Mouse (Mus musculus): Measurements from ENCODE around the gene Daam1. TPM values are rescaled to one million over a fixed set of nuclear protein-coding genes. Genes with fewer than 3 reads are reported as not detected.

Gene Daam1
- total RNA-seq, 2 experiments from 2014 or later: 49.3 to 53.9 TPM

GRCm38 (mm10) chr12:71886941-71887340 is 56.1 kb downstream of the Daam1 start:
- intact Hi-C loops (cut with DNase I): no loop called here
- no peak for DNase-seq (ENCODE audit: low spot score in 2 of 2)

GRCm38 (mm10) chr12:71888370-71888769 is 57.5 kb downstream of the Daam1 start:
- no peak for DNase-seq (ENCODE audit: low spot score in 2 of 2)
- intact Hi-C loops (cut with DNase I): no loop called here

DNA sequence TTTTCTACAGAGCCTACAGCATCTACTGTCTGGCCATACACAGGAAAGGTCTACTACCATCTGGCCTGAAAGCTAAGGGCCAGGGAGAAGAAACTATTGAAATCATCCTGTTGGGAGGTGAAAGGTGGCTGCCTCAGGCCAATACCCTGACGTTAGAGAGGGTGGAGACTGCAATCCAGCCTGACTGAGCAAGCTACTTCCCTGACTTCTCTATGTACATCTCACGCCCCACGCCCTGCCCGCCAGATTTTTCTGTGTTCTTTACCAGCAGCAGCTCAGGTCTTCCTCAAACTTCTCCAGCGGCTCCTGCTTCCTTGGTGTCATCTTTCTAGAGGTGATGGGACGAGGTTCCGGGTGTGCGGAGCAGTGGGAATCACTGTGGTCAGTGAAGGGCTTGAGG is 58.4 kb downstream of the Daam1 start:
- intact Hi-C loops (cut with DNase I): no loop called here
- no peak for DNase-seq (ENCODE audit: low spot score in 2 of 2)

DNA sequence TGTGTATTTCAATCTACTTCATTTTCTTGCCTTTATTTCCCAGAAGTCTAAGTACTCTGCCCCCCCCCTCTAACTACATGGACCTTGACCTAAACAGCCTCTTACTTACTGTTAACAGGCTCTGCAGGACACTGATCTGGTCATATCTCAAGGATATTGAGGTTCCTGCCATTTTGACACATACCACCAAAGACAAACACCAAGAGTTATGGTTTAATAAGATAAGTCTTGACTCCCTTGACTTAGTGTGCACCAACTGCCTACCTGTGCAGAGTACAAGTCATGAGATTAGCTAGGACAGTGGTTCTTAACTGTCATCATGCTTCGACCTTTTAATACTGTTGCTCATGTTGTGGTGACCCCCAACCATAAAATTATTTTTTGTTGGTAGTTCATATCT is 59.4 kb downstream of the Daam1 start:
- intact Hi-C loops (cut with DNase I): no loop called here

GRCm38 (mm10) chr12:71891729-71892355 is 61.0 kb downstream of the Daam1 start:
- intact Hi-C loops (cut with DNase I): no loop called here
- no peak for DNase-seq (ENCODE audit: low spot score in 2 of 2)

More for the DNA sequence above, 59.4 kb downstream of the Daam1 start:
- no peak for DNase-seq (ENCODE audit: low spot score in 2 of 2)

GRCm38 (mm10) chr12:71892996-71893605 is 62.2 kb downstream of the Daam1 start:
- no peak for DNase-seq (ENCODE audit: low spot score in 2 of 2)
- intact Hi-C loops (cut with DNase I): no loop called here

DNA sequence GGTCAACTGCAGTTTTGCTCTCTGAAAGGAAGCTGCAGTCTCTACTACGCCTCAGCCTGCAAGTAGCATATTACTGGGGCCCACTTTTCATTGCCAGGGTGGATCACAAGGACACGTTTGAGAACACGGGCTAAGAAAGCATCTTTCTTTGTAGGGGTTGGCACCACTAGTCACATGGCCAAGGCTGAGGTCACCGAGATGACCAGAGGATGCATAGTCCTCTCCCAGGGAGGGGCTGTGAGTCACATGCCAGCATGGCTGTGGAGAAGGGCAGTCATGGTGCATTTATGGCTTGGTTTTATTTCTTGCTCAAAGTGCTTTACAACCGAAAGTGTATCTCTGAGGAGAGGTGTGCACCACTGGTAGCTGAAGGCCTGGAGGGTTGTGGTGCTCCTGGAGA is 67.4 kb downstream of the Daam1 start:
- DNase-seq (ENCODE audit: low spot score in 2 of 2): no peak

GRCm38 (mm10) chr12:71898666-71899520 is 68.0 kb downstream of the Daam1 start:
- intact Hi-C loops (cut with DNase I): no loop called here

More for the DNA sequence above, 67.4 kb downstream of the Daam1 start:
- intact Hi-C loops (cut with DNase I): no loop called here

GRCm38 (mm10) chr12:71899566-71899965 is 68.7 kb downstream of the Daam1 start:
- intact Hi-C loops (cut with DNase I): no loop called here

More at GRCm38 (mm10) chr12:71898666-71899520, 68.0 kb downstream of the Daam1 start:
- DNase-seq (ENCODE audit: low spot score in 2 of 2): no peak

DNA sequence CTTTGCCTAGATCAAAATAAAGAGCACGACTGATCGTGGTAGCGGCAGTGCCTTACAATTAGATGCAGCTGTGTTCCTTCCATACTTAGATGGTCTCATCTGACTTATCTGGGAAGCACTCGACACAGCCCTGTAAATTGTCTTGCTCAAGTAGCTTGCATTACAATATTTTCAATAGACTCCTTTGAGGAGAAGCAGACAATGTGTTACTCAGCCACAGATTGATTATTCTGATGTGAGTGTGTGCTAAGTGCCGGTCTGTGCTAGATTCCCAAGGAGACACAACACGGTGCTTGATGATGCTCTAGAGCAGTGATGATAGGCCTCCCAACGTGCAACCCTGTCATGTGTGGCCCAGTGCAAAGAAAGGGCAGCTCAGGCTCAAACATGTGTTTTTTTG is 70.3 kb downstream of the Daam1 start:
- intact Hi-C loops (cut with DNase I): no loop called here
- DNase-seq (ENCODE audit: low spot score in 2 of 2): no peak

More at GRCm38 (mm10) chr12:71899566-71899965, 68.7 kb downstream of the Daam1 start:
- no peak for DNase-seq (ENCODE audit: low spot score in 2 of 2)

GRCm38 (mm10) chr12:71901859-71902258 is 71.0 kb downstream of the Daam1 start:
- intact Hi-C loops (cut with DNase I): no loop called here
- no peak for DNase-seq (ENCODE audit: low spot score in 2 of 2)

DNA sequence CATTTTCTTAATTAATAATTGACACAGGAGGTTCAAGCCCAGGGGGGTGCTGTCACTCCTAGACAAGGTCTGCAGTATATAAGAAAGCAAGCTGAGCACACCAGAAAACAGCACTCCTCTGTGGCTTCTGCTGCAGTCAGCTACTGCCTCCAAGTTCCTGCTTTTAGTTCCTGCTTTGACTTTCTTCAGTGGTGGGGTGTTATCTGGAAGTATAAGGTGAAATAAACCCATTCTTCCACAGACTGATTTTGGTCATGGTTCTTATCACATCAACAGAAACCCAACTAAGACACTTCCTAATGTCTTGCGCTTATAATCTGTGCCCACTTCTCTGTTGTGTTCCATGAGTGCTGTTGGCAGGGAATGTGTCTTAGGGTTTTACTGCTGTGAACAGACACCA is 71.4 kb downstream of the Daam1 start:
- no peak for DNase-seq (ENCODE audit: low spot score in 2 of 2)
- intact Hi-C loops (cut with DNase I): no loop called here

- no peak for DNase-seq (ENCODE audit: low spot score in 2 of 2)
- intact Hi-C loops (cut with DNase I): no loop called here
Observed at GRCm38 (mm10) chr12:71903218-71903617, 72.3 kb downstream of the Daam1 start.

DNA sequence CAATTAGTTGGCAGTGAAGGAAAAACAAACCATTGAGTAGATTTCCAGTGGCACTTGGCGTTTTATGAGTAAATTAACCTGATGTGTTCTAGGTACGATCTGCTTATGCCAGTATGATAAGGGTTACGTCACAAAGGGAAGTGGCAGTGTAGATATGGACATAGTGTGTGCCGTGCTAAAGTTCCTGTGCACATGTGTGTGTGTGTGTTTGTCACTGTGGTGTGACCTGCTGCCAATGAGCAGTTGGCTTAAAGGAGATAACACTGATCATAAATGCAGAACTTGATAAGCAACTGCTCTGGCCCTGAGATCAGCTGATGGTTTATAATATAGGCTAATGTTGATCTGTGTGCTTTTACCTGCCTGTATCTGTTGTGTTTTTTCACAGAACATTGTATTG is 73.4 kb downstream of the Daam1 start:
- intact Hi-C loops (cut with DNase I): no loop called here

GRCm38 (mm10) chr12:71904926-71905325 is 74.0 kb downstream of the Daam1 start:
- DNase-seq (ENCODE audit: low spot score in 2 of 2): no peak
- intact Hi-C loops (cut with DNase I): loop anchor here (5.0 kb wide), 1 partner anchor 73 kb away; the partner anchor contains the start of gene Daam1

More for the DNA sequence above, 73.4 kb downstream of the Daam1 start:
- no peak for DNase-seq (ENCODE audit: low spot score in 2 of 2)

- peak in 1 of 2 experiments; percentile 31 for DNase-seq (ENCODE audit: low spot score in 2 of 2)
- intact Hi-C loops (cut with DNase I): loop anchor here (5.0 kb wide), 1 partner anchor 73 kb away; the partner anchor contains the start of gene Daam1
Observed at GRCm38 (mm10) chr12:71905640-71906320, 74.9 kb downstream of the Daam1 start.

DNA sequence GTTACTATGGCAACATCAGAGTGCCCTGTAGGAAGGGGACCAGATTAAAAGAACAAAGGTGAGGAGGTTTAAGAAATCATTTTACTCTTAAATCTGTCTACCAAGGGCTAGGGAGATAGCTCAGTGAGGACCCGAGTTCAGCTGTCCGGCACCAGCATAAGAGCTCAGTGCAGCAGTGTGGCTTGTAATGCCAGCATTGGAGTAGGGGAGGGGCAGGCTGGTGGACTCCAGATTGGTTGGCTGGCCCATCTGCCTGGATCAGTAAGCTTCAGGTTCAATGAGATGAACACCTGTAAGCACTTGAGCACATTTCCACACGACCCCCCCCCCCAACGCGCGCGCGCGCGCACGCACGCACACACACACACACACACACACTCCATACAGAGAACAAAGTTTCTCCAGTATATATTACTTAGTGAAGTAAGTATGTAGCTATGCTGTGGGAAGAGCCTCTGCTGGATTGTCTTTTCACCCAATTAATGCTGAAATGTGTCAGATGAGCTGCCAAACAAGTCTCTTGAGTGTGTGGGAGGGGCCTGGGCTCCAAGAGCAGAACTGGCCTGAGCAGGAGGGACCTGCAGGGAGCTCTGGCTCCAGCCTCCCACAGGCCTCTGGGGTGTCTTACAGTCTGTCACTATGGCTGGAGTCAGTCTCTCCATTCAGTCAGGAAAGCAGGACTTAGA is 75.8 kb downstream of the Daam1 start:
- no peak for DNase-seq (ENCODE audit: low spot score in 2 of 2)
- intact Hi-C loops (cut with DNase I): loop anchor here (5.0 kb wide), 1 partner anchor 74 kb away; the partner anchor contains the start of gene Daam1

DNA sequence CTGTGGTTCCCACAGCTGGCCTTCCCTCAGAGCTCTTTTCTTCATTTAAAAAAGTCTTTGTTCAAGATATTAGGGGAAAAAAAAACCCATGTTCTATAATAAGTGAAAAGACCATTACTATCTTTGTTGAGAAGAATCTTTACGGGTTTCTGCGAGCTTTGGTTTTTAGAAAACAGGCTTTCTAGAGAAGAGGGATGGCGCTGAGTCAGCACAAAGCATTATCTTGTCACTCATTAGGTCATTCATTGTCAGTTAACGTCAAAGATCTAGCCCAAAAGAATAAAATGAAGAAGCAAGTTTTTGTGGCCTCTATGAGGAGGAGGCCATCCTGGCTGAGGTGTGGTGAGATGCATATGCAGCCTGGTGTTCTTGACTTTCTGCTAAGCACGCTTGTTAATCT is 78.1 kb downstream of the Daam1 start:
- DNase-seq (ENCODE audit: low spot score in 2 of 2): no peak

GRCm38 (mm10) chr12:71910246-71910645 is 79.4 kb downstream of the Daam1 start:
- intact Hi-C loops (cut with DNase I): no loop called here
- no peak for DNase-seq (ENCODE audit: low spot score in 2 of 2)

More for the DNA sequence above, 78.1 kb downstream of the Daam1 start:
- intact Hi-C loops (cut with DNase I): loop anchor here (5.0 kb wide), 1 partner anchor 77 kb away; the partner anchor contains the start of gene Daam1
